Mouse (Mus musculus) heart, postnatal 0 days (tissue): Measurements from ENCODE around the gene Trappc2l.

Experiments used
- CTCF ChIP-seq: IDR thresholded peaks from 2 replicates; pipeline ENCODE4 v1.5.1; 2016; ENCODE audit warnings: antibody characterized with exemption, control low read depth, low read depth
- EP300 ChIP-seq: IDR thresholded peaks from 2 replicates; pipeline ENCODE4 v1.6.1; 2016; ENCODE audit warnings: antibody characterized with exemption, low read depth

- TF ChIP-seq CTCF (no peak), EP300 (no peak)
Measured at GRCm38 (mm10) chr8:122629388-122629787, 17.9 kb downstream of the Trappc2l start.
